ENCODE assay signal across 17 mouse cellular contexts in the genomic region with DNA sequence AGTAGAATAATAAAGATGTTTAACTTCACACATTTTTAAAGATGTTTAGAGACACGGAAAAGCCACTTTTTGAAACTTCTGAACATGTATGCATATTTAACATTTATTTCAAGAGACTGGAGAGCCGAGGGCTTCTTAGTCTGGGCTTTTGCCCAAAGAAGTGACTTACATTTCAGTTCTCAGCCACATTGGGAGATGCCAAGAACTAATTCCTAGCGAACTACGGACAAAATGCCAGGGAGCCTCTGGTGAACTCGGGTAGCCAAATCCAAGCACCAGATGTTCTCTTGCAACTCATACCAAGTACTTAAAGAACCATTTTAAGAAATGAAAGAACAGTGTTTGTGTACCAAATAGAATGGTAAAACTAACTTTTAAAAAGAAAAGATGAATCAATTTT.
DNase-seq lines count a peak whose midpoint lies in the region; TF ChIP-seq lines count a peak whose summit lies in the region.
"Had no signal": no experiment of that assay in that cellular context is flagged by ENCODE, and none has a peak within 500 bp of the region (broad histone marks: within the 10 kb centered on the region; RNA-seq: fewer than 3 reads in every experiment).

No protein-coding gene starts in this region.

- TF ChIP-seq POLR2A in lung, adult 2 months (IDR thresholded peaks at IDR 0.05; ENCODE audit: borderline replicate concordance, extremely low read depth, low read depth, low read length) = no peak

- TF ChIP-seq CTCF in lung, adult 2 months (IDR thresholded peaks at IDR 0.05; ENCODE audit: insufficient read depth, low read length) = no peak

- DNase-seq in cerebellum, postnatal 10 days = peak; percentile 35 to 61
- no peak for DNase-seq in cerebellum, adult 9-10 months
- peak; percentile 86 for DNase-seq in heart, adult 11 months
- no peak for DNase-seq in heart, adult 9 months (ENCODE audit: low spot score in 2 of 2)
- peak; percentile 19 for DNase-seq in lung, postnatal 10 days
- DNase-seq in lung, adult 2 months = no peak
- peak; percentile 43 for DNase-seq in skeletal muscle tissue, adult 2 months (ENCODE audit: low read depth, low spot score)
- no peak for DNase-seq in urinary bladder, adult 2 months (ENCODE audit: low spot score)
- DNase-seq: adrenal gland, postnatal 14 days; cerebellum, adult 18-20 months; gastrocnemius, postnatal 36 days; kidney, adult 2 months; kidney, postnatal 36 days had no signal

- no peak overlapping the region for H3K4me3 ChIP-seq in lung, adult 2 months (replicated peaks; ENCODE audit: extremely low read depth, low read depth, low read length)
- H3K4me3 ChIP-seq: erythroblast, embryonic 14.5 days; heart, embryonic 10.5 days; hindbrain, embryonic 10.5 days; liver, embryonic 12.5 days had no signal

- H3K4me1 ChIP-seq in lung, adult 2 months (ENCODE audit: control insufficient read depth, insufficient read depth, low read length) = no peaks in the 10 kb centered on the region
- H3K4me1 ChIP-seq: heart, embryonic 10.5 days; hindbrain, embryonic 10.5 days; liver, embryonic 12.5 days had no signal

- 58% methylated on average over 5 of the region's 5 CpGs for WGBS in lung, adult 2 months

Comparison
In these comparisons a context has a peak if more than half of its experiments do, and no peak if none do; other contexts are left out.
1. DNase-seq: peak in cerebellum, postnatal 10 days (2 of 2), heart, adult 11 months (single experiment), lung, postnatal 10 days (single experiment) and skeletal muscle tissue, adult 2 months (single experiment); none in cerebellum, adult 9-10 months (single experiment), heart, adult 9 months (0 of 2), lung, adult 2 months (single experiment) and urinary bladder, adult 2 months (single experiment).